Mouse (Mus musculus) brain, adult 2 months (tissue): Measurements from ENCODE around the gene Zfp281.

Experiments
- DNase-seq: peaks from one replicate; pipeline ENCODE4 v3.0.0; 2011; ENCODE audit warnings: low read depth, low spot score

Zfp281 gene

DNA sequence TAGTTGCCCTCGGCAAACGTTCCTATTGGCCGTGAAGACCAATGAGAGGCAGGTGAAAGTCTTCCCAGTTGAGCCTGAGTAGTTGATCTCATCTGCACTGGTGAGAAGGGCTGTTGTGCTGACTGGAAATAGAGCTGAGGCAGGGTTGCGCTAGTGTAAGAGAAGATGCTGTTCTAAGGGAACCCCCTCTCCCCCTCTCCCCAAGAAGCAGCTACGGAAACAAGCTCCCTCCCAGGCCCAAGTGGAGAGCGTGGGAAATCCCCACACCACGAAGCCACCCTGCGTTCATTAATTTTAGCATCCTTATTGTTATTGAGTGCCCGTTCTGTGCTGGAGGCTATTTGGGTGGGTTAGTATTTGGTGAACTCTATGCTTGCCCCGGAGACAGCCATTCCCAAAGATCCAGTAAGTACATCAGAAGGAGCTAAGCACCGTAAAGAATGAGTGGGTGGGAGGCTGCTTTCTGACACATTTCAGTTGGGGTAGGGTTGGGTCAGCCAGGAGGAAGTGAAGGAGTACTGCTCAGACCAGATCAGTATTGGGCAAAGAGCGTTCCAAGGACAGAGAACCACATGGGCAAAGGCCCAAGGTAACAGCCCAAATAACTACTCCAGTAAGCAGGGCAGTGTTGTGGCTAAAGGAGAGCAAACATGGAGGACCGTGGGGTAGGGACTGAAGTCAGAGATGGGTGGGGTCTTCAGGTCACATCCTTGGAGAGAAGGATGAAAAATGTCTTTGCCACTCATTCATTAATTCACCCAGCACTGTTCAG lies 33.9 kb downstream of the Zfp281 start:
- no peak for DNase-seq

DNA sequence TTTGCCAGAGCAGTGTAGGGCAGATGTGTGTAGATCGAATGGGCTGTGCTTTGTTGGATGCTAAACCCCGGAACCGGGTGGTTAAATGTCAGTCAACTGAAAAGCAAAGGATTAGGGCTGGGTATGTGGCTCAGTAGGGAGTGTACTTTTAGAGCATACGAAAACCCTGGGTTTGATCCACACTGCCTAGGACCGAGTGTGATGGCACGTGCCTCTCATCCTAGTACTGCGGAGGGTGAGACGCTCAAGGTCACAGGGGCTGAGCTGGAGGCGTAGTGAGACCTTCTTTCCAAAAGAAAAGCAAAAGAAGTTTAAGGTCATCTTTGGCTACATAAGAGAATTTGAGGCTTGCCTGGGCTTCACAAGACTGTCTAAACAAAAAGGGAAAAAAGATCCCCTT lies 34.6 kb downstream of the Zfp281 start:
- no peak for DNase-seq

DNA sequence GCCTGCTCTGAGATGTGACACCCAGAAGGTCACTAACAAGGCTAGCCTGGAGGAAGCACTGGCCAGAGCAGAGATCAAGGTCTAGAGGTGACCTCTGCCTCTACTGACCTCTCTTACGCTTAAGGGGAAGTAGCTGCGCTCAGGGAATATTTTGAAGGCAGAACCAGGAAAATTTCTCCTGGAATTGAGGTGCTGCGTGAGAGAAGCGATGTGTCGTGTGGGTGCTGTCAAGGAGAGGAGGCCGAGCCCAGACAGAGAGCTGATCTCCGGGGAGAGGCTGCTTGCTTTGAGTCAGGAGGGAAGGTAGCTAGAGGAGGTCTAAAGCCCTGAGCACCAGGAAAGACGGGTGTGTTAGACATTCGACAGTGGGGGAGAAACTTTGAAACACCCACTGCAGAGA lies 35.2 kb downstream of the Zfp281 start:
- DNase-seq = no peak

DNA sequence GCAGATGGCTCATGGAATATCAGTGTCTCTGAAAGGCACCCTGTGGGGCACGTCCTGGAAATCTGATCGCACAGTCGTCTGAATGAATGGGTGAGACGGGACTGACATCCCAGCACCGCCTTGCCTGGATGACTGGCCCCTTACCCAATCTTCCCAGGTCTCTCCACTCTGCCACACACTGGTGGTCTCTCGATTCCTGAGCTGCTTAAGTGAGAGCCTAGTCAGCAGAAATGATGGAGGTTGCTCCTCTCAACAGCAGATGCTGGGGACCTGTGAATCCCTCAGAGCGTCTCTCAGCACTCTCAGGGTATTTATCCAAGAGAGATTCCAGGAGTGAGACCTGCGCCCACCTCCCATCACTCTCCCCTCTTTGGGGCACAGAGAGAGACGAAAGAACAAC lies 36.8 kb downstream of the Zfp281 start:
- no peak for DNase-seq

- DNase-seq = peak; percentile 85
These were observed 37.4 kb downstream of the Zfp281 start for GRCm38 (mm10) chr1:136661939-136662563.

GRCm38 (mm10) chr1:136664921-136665582 lies 40.4 kb downstream of the Zfp281 start:
- DNase-seq = peak; percentile 64

DNA sequence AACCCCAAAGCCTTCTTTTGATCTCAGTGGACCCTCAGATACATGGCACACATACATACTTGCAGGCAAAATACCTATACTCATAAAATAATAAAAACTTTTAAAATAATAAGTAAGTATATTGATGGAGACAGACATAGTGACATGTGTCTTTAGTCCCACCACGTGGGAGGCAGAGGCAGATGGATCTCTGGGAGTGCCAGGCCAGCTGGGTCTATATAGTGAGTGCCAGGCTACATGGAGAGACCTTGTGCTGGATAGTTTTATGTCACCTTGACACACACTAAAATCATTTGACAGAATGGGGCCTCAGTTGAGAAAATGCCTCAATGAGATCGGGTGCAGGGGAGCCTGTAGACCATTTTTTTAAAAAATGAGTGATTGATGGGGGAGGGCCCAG lies 41.8 kb downstream of the Zfp281 start:
- no peak for DNase-seq

DNA sequence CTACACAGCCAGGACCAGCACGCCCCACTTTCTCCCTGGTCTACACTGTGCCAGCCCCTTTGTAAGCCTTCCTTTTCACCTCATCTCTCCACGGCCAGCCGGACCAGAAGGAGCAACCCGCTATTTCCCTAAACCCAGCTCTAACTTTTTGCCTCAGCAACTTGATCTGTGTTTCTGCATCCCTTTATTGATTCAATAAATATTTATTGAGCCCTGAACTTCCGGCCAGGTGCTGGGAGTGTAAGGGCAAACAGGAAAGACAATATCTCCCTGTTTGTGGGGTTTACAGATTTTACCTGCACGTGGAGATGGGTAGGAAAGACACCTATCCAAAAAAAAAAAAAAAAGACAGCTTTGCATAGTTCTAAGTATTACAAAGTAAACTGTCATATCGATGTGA lies 45.2 kb downstream of the Zfp281 start:
- DNase-seq = no peak

DNA sequence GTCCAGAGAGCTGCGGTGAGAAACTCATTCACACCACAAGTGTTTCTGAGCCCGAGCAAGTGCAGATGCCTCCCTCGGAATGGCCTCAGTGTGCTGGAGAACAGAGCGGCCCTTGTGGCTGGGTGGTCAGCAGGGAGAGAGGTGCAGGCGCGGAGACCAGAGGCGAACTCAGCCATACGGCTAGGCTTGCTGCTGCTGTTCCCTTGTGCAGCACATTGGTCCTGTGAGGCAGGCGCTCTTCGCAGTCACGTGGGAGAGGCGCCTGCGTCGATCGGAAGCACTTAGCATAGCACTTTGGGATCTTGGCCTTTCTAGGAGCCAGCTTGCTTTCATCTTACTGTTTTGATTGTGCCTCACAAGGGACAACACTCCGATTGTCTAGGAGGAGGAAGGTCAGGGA lies 45.7 kb downstream of the Zfp281 start:
- peak; percentile 68 for DNase-seq

- no peak for DNase-seq
These were observed 47.2 kb downstream of the Zfp281 start for GRCm38 (mm10) chr1:136671767-136672434.

- DNase-seq = no peak
These were observed 47.9 kb downstream of the Zfp281 start for GRCm38 (mm10) chr1:136672564-136672963.

DNA sequence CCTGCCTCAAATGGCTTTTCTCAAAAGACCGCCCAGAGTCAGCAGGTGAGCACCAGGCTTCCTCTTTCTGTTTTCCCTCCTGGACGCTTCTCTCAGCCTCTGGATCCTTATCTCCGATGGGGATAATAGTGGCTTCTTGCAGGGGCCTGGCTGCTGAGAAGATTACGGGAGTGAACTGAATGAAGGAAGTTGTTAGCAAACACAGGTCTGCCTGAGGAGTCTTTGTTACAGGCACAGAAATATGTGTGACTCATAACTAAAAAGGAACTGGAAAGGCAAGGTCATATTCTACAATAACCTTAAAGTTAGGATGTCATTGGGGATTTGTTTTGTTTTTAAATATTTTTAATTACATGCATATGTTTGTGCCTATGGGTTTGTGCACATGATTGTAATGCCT lies 48.6 kb downstream of the Zfp281 start:
- DNase-seq = no peak

DNA sequence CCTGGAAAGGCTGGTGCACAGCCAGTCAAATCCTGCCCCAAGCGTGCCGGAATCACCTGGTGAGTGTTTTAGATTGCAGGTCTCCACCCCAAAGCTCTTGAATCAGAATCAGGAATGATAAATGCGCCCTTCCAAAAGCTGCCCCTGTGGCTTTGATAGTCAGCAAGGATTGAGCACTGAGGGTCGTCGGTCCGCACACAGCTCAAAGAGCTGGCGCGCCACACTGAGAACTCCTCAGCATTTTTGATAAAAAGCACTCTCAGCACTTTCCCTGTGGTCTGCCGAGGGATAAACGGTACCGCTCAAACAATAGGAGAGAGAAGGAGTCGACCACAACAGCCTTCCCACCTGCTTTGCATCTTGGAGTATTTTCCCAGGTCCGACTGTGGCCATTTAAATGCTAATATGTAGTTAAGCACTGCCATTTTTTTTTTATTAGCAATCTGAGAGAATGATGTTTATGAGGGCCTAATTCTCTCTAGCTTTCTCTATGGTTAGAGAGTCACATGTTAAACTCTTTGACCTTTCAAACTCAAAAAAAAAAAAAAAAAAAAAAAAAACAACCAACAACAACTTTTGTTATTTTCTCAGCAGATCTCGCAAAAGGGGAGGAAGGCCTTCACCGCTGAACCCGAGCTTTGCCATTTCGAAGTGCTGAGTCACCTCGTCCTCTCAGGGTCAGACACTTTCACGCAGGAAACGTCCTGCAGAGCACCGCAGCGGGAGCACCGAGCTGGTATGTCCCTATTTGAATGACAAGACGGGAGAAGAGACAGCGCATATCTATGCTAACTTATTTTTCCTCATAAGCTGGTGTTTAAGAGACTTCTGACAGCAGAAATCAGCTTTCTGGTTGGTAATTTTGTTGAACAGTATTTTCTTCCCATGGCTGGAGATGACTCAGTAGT lies 50.1 kb downstream of the Zfp281 start:
- DNase-seq = no peak

DNA sequence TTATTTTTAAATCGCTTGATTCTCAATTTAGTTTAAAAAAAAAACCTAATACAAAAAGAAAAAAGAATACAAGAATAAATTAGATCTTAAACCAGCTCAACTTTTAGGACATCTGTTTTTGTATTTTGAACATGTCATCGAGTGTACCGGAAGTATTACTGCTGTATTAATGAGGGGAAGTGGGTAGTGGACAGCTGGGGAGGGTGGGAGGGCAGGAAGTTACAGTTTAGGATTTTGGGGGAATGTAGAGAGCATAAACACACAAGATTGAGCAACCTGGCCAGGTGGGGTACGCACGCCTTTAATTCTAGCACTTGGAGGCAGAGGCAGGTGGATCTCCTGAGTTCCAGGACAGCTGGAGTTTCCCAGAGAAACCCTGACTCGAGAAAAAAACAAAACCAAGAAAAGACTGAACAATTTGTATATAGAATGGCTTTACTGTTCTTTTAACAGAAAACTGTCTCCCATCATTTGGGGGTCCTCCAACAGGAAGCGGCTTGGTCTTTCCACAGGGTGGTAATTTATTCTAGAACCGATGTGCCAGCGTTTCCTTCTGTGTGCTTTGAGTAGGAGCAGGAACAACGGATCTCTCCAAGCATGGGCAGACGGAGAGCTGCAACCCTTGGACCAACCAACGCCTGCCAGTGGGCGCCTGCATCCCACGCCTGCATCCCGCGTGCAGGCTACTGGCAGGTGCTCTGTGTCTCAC lies 51.2 kb downstream of the Zfp281 start:
- peak; percentile 58 for DNase-seq

- no peak for DNase-seq
These were observed 51.7 kb downstream of the Zfp281 start for GRCm38 (mm10) chr1:136676445-136676755.

- DNase-seq = no peak
These were observed 53.2 kb downstream of the Zfp281 start for GRCm38 (mm10) chr1:136677847-136678325.

DNA sequence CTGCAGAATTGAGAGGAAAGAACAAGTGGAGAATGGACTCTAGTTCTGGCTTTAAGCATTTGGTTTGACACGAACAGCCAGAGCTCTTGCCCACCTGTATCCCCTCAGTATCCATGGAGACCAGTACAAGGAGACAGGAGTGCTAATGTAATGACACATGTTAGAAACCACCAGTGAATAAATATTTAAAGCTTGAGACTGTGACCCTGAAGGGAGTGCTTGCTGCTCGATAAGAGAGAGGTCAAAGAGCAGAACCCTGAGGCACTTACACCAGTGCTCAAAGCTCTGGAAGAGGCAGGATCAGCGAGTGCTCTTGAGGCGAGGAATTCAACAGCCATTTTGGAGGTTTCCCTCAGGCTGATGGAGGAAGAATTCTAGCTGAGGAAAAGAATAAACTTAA lies 54.1 kb downstream of the Zfp281 start:
- DNase-seq = no peak
